Comparison of ENCODE assay signal across 13 mouse cellular contexts in the genomic region with DNA sequence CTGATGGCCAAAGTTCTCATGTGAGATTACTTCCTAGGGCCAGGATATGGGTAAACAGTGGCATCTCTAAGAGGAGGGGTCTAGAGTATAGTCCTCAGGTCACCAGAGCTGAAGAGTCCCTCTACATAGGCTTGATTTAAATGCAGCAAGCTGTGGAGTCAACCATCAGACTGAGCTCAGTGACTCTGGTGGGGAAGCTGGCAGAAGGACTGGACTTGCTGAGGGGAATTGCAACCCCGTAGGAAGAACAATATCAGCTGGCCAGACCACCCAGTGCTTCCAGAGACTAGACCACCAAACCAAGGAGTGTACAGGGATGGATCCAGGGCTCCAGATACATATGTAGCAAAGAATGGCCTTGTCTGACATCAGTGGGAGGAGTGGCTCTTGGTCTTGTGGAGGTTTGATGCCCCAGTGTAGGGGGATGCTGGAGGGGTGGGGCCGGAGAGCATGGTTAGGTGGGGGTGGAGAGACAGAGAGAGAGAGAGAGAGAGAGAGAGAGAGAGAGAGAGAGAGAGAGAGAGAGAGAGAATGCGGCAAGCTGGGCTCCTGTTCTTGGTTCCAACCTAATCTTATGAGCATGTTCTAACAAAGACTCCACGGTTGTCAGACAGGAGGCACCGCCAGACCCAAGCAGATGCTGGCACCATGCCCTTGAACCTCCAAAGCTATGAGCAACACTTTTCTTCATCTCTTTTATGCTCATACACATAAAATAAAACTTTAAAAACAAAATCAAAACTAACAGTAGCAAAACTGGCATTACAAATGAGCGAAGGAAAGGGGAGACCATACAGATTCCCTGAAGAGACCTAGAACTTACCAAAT. TPM values are rescaled to one million over a fixed set of nuclear protein-coding genes. Genes with fewer than 3 reads are reported as not detected.
DNase-seq lines count a peak whose midpoint lies in the region; ATAC-seq and TF ChIP-seq lines count a peak whose summit lies in the region.
"Had no signal": no experiment of that assay in that cellular context is flagged by ENCODE, and none has a peak within 500 bp of the region (broad histone marks: within the 10 kb centered on the region; RNA-seq: fewer than 3 reads in every experiment).

No protein-coding gene starts in this region.

- no peak for ATAC-seq in lung, embryonic 14.5 days (ENCODE audit: insufficient read depth)
- ATAC-seq in liver, embryonic 12.5 days, result peak; percentile 45

- peak; percentile 22 to 47 for DNase-seq in cerebellum, postnatal 14 days
- no peak for DNase-seq in cerebellum, adult 8-10 months
- DNase-seq in lung, embryonic 14.5 days, result no peak
- DNase-seq in lung, postnatal 10 days, result no peak
- no peak for DNase-seq in right cerebral cortex, postnatal 4 days
- no peak for DNase-seq in thymus, adult 18-20 months
- DNase-seq: cerebellum, adult 2 months; kidney, postnatal 14 days; layer of hippocampus, postnatal 36 days had no signal

- H3K27ac ChIP-seq in lung, embryonic 14.5 days (ENCODE audit: low read depth), result peak overlapping the region; percentile 50; the same call in 1 of the 2 replicates
- H3K27ac ChIP-seq in bone marrow, adult 2 months (ENCODE audit: control insufficient read depth, insufficient read depth, low read depth, low read length, poor library complexity), result peak overlapping the region; percentile 91
- H3K27ac ChIP-seq in liver, embryonic 12.5 days, result peak overlapping the region; percentile 100
- H3K27ac ChIP-seq: embryonic facial prominence, embryonic 12.5 days; midbrain, embryonic 10.5 days had no signal

- no peak overlapping the region for H3K9ac ChIP-seq in lung, embryonic 14.5 days
- peak overlapping the region; percentile 74 for H3K9ac ChIP-seq in liver, embryonic 12.5 days
- H3K9ac ChIP-seq: embryonic facial prominence, embryonic 12.5 days had no signal

- H3K4me2 ChIP-seq in lung, embryonic 14.5 days, result no peak overlapping the region
- H3K4me2 ChIP-seq in liver, embryonic 12.5 days, result peak overlapping the region; percentile 75
- H3K4me2 ChIP-seq: embryonic facial prominence, embryonic 12.5 days had no signal

- H3K4me1 ChIP-seq in lung, embryonic 14.5 days (ENCODE audit: insufficient read depth), result peaks cover 12% of the 10 kb centered on the region
- H3K4me1 ChIP-seq in bone marrow, adult 2 months (ENCODE audit: control insufficient read depth, insufficient read depth, low read length), result peaks cover 2% of the 10 kb centered on the region; the same call in 1 of the 2 replicates
- peaks cover 66% of the 10 kb centered on the region for H3K4me1 ChIP-seq in liver, embryonic 12.5 days
- H3K4me1 ChIP-seq: embryonic facial prominence, embryonic 12.5 days had no signal

- H3K27me3 ChIP-seq in lung, embryonic 14.5 days (ENCODE audit: insufficient read depth, low read length), result no peaks in the 10 kb centered on the region
- peaks cover 6% of the 10 kb centered on the region; the same call in 1 of the 2 replicates for H3K27me3 ChIP-seq in liver, embryonic 12.5 days (replicated peaks)
- H3K27me3 ChIP-seq: embryonic facial prominence, embryonic 12.5 days had no signal

- 67% methylated on average over 6 of the region's 6 CpGs for whole genome bisulfite sequencing in lung, embryonic 14.5 days
- 72% methylated on average over 6 of the region's 6 CpGs for WGBS in bone marrow, adult 2 months
- 38% methylated on average over 6 of the region's 6 CpGs for WGBS in liver, embryonic 12.5 days (ENCODE audit: insufficient replicate concordance)

- no peak overlapping the region for H3K4me3 ChIP-seq in lung, embryonic 14.5 days (ENCODE audit: low read depth, low read length)
- H3K4me3 ChIP-seq in bone marrow, adult 2 months (replicated peaks; ENCODE audit: control insufficient read depth, low read depth, low read length), result peak overlapping the region; percentile 53
- peak overlapping the region; percentile 55 for H3K4me3 ChIP-seq in liver, embryonic 12.5 days
- H3K4me3 ChIP-seq: embryonic facial prominence, embryonic 12.5 days; midbrain, embryonic 10.5 days had no signal

- TF ChIP-seq CTCF in lung, embryonic 14.5 days (IDR thresholded peaks at IDR 0.05; ENCODE audit: low read depth), result no peak
- TF ChIP-seq CTCF in bone marrow, adult 2 months (IDR thresholded peaks at IDR 0.05; ENCODE audit: control insufficient read depth, insufficient read depth, low read length), result no peak

- H3K9me3 ChIP-seq in lung, embryonic 14.5 days (ENCODE audit: low read depth, low read length), result no peaks in the 10 kb centered on the region
- no peaks in the 10 kb centered on the region for H3K9me3 ChIP-seq in liver, embryonic 12.5 days (replicated peaks)
- H3K9me3 ChIP-seq: embryonic facial prominence, embryonic 12.5 days; midbrain, embryonic 10.5 days had no signal

- H3K36me3 ChIP-seq in lung, embryonic 14.5 days (ENCODE audit: insufficient read depth), result no peaks in the 10 kb centered on the region
- no peaks in the 10 kb centered on the region for H3K36me3 ChIP-seq in liver, embryonic 12.5 days
- H3K36me3 ChIP-seq: embryonic facial prominence, embryonic 12.5 days; midbrain, embryonic 10.5 days had no signal

- no peak for TF ChIP-seq POLR2A in bone marrow, adult 2 months (IDR thresholded peaks at IDR 0.05; ENCODE audit: borderline replicate concordance, control insufficient read depth, low read depth, low read length)

RNA-seq across cellular contexts. Expression of gene Mki67, which starts 6.1 kb away (rescaled TPM):
- polyA plus RNA-seq in lung, embryonic 14.5 days (2014; fragmentation: Nextera tagmentation; extraction: Ambion mirVana), result 80.7 and 81.1 TPM in 2 replicates
- 203 and 249 TPM in 2 replicates for polyA plus RNA-seq in bone marrow, adult 2 months (2011; ENCODE audit: insufficient read depth, insufficient read length, low replicate concordance, missing spikeins)
- polyA plus RNA-seq in liver, embryonic 12.5 days (2016; fragmentation: Nextera tagmentation; extraction: Ambion mirVana), result 108 and 118 TPM in 2 replicates

Comparison
In these comparisons a context has a peak if more than half of its experiments do, and no peak if none do; other contexts are left out.
1. DNase-seq: peak in cerebellum, postnatal 14 days (2 of 2); none in cerebellum, adult 8-10 months (single experiment), lung, embryonic 14.5 days (single experiment), lung, postnatal 10 days (single experiment), right cerebral cortex, postnatal 4 days (single experiment) and thymus, adult 18-20 months (0 of 2).
2. H3K27ac ChIP-seq: peak in every context shown above with its lines; median percentile 100 in liver, embryonic 12.5 days; 91 in bone marrow, adult 2 months; 50 in lung, embryonic 14.5 days.